Mouse (Mus musculus): ENCODE results near the gene Slc47a2.

GRCm38 (mm10) chr11:61293251-61293650 is 49.4 kb downstream of the Slc47a2 start:
- TF ChIP-seq POLR2AphosphoS2 (IDR thresholded peaks at IDR 0.05; ENCODE audit: low read length) (no peak), MYC (IDR thresholded peaks at IDR 0.05; ENCODE audit: low read depth, low read length) (no peak), ETS1 (IDR thresholded peaks at IDR 0.05; ENCODE audit: low read depth, low read length) (no peak), RAD21 (IDR thresholded peaks at IDR 0.05; ENCODE audit: low read depth, low read length) (no peak)

Measured in MEL (cell line).